Mouse (Mus musculus): ENCODE measurements at regions not wholly inside any gene's neighbourhood (a gene's known extent, or its start where the extent isn't known, plus 50 kb on each side); places are given as distances from the start of the nearest gene placed in this dataset.

GRCm38 (mm10) chr3:59563486-59564006 lies 166.0 kb upstream of the Gm5538 start:
- DNase-seq (ENCODE audit: low read depth, low spot score): peak; percentile 80

- DNase-seq (ENCODE audit: low read depth, low spot score): peak; percentile 68
Observed at GRCm38 (mm10) chr3:59542621-59543020, 187.0 kb upstream of the Gm5538 start.

- DNase-seq (ENCODE audit: low read depth, low spot score): peak; percentile 90
Observed at GRCm38 (mm10) chr3:59540547-59540946, 189.0 kb upstream of the Gm5538 start.

GRCm38 (mm10) chr3:59539893-59540292 lies 189.7 kb upstream of the Gm5538 start:
- DNase-seq (ENCODE audit: low read depth, low spot score): peak; percentile 88

- no peak for DNase-seq (ENCODE audit: low read depth, low spot score)
Observed at GRCm38 (mm10) chr3:59531311-59531834, 187.2 kb upstream of the Igsf10 start.

- no peak for DNase-seq (ENCODE audit: low read depth, low spot score)
Observed at GRCm38 (mm10) chr3:59530592-59531310, 186.6 kb upstream of the Igsf10 start.

GRCm38 (mm10) chr3:59520766-59521165 lies 176.6 kb upstream of the Igsf10 start:
- no peak for DNase-seq (ENCODE audit: low read depth, low spot score)

GRCm38 (mm10) chr3:59478095-59478494 lies 133.9 kb upstream of the Igsf10 start:
- DNase-seq (ENCODE audit: low read depth, low spot score): peak; percentile 76

GRCm38 (mm10) chr3:59477441-59478061 lies 133.4 kb upstream of the Igsf10 start:
- no peak for DNase-seq (ENCODE audit: low read depth, low spot score)

GRCm38 (mm10) chr3:59468956-59469355 lies 124.8 kb upstream of the Igsf10 start:
- no peak for DNase-seq (ENCODE audit: low read depth, low spot score)

GRCm38 (mm10) chr3:59462341-59463158 lies 118.4 kb upstream of the Igsf10 start:
- no peak for DNase-seq (ENCODE audit: low read depth, low spot score)

- DNase-seq (ENCODE audit: low read depth, low spot score): no peak
Observed at GRCm38 (mm10) chr3:59456938-59457337, 112.7 kb upstream of the Igsf10 start.

- no peak for DNase-seq (ENCODE audit: low read depth, low spot score)
Observed at GRCm38 (mm10) chr3:59451084-59451483, 106.9 kb upstream of the Igsf10 start.

- no peak for DNase-seq (ENCODE audit: low read depth, low spot score)
Observed at GRCm38 (mm10) chr3:59423621-59424020, 79.4 kb upstream of the Igsf10 start.

- no peak for DNase-seq (ENCODE audit: low read depth, low spot score)
Observed at GRCm38 (mm10) chr3:59409131-59409530, 64.9 kb upstream of the Igsf10 start.

GRCm38 (mm10) chr3:59406035-59406434 lies 61.8 kb upstream of the Igsf10 start:
- DNase-seq (ENCODE audit: low read depth, low spot score): no peak

GRCm38 (mm10) chr3:59401856-59402255 lies 57.7 kb upstream of the Igsf10 start:
- DNase-seq (ENCODE audit: low read depth, low spot score): no peak

- no peak for DNase-seq (ENCODE audit: low read depth, low spot score)
Observed at GRCm38 (mm10) chr3:59401425-59401824, 57.2 kb upstream of the Igsf10 start.

Measured in R1 (cell line).